Mouse (Mus musculus): ENCODE data around the gene Adprhl1.

- TF ChIP-seq POLR2A (IDR thresholded peaks at IDR 0.05; ENCODE audit: control insufficient read depth, low read depth, low read length) (no peak), CTCF (IDR thresholded peaks at IDR 0.05; ENCODE audit: control insufficient read depth, insufficient read depth, insufficient replicate concordance, low read depth, low read length) (no peak)
These were observed 66.3 kb downstream of the Adprhl1 start for GRCm38 (mm10) chr8:13187638-13188037.
